ENCODE assay signal across 21 mouse cellular contexts in the genomic region with DNA sequence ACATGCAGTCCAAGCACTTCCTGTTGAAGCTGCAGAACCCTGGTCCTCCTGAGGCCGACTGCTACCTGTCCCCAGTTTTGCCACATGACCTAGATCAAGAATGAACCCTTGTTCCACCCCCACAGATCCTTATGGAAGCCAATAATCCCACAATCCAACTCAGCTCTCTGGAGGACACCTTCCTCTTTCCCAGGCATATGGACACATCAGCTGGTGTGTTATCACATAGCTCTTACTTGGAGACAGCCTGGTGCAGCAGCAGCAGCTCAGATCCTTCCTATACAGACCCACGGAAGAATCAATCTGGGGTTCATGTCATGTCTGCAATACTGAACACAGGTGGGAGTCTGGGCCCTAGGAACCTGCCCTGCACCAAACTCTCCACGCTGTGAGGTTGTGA.
DNase-seq lines count a peak whose midpoint lies in the region; ATAC-seq and TF ChIP-seq lines count a peak whose summit lies in the region.
"Had no signal": no experiment of that assay in that cellular context is flagged by ENCODE, and none has a peak within 500 bp of the region (broad histone marks: within the 10 kb centered on the region; RNA-seq: fewer than 3 reads in every experiment).

No protein-coding gene starts in this region.

- TF ChIP-seq CTCF in left cerebral cortex, adult 2 months (IDR thresholded peaks at IDR 0.05): no peak
- TF ChIP-seq CTCF in cortical plate, adult 2 months (IDR thresholded peaks at IDR 0.05; ENCODE audit: extremely low read depth, insufficient read depth, low read length): no peak

- no peak overlapping the region for H3K4me2 ChIP-seq in hindbrain, embryonic 14.5 days (replicated peaks)
- H3K4me2 ChIP-seq in hindbrain, embryonic 11.5 days (replicated peaks; ENCODE audit: low read depth, low read length): no peak overlapping the region
- H3K4me2 ChIP-seq: embryonic facial prominence, embryonic 12.5 days; heart, embryonic 12.5 days had no signal

- H3K27me3 ChIP-seq in hindbrain, embryonic 14.5 days (ENCODE audit: control insufficient read depth, insufficient read depth, low read length): no peaks in the 10 kb centered on the region
- H3K27me3 ChIP-seq in hindbrain, embryonic 11.5 days (ENCODE audit: control insufficient read depth, insufficient read depth, low read length): no peaks in the 10 kb centered on the region
- H3K27me3 ChIP-seq: embryonic facial prominence, embryonic 12.5 days; heart, embryonic 12.5 days had no signal

- ATAC-seq in hindbrain, embryonic 14.5 days (ENCODE audit: low FRiP score): no peak
- no peak for ATAC-seq in hindbrain, embryonic 11.5 days (ENCODE audit: low FRiP score)
- ATAC-seq: CD4-positive, CD25-positive, alpha-beta regulatory T cell, adult 4 months; hindbrain, embryonic 16.5 days; inflammation-experienced regulatory T-cells, adult 6 months had no signal

- WGBS in hindbrain, embryonic 14.5 days: 89% methylated on average over 3 of the region's 3 CpGs
- 84% methylated on average over 3 of the region's 3 CpGs for WGBS in hindbrain, embryonic 11.5 days

- DNase-seq in hindbrain, embryonic 14.5 days (ENCODE audit: low spot score): no peak
- no peak for DNase-seq in hindbrain, embryonic 11.5 days (ENCODE audit: low spot score)
- no peak for DNase-seq in left cerebral cortex, adult 2 months (ENCODE audit: extremely low spot score in 1 of 2, low spot score in 2 of 2)
- DNase-seq in left cerebral cortex, adult 11 months (ENCODE audit: low spot score): no peak
- DNase-seq in brain, adult 2 months (ENCODE audit: low read depth, low spot score): peak; percentile 73
- no peak for DNase-seq in B cell, adult 2 months
- DNase-seq: adrenal gland, adult 8-10 months; adrenal gland, postnatal 36 days; cerebellum, adult 11 months; cerebellum, adult 8-10 months; cerebellum, postnatal 14 days; gastrocnemius, postnatal 14 days; heart, adult 2 months had no signal

- TF ChIP-seq POLR2A in cortical plate, adult 2 months (IDR thresholded peaks at IDR 0.05; ENCODE audit: extremely low read depth, insufficient read depth, low read length): no peak

- intact Hi-C loops in left cerebral cortex, adult 2 months (cut with DNase I): no loop called here

- 0 out of 2 replicates have a peak, but pooled peaks cover 3% of the 10 kb centered on the region for H3K9me3 ChIP-seq in hindbrain, embryonic 14.5 days (ENCODE audit: control insufficient read depth, low read length)
- H3K9me3 ChIP-seq in hindbrain, embryonic 11.5 days (ENCODE audit: control insufficient read depth, low read length): no peaks in the 10 kb centered on the region
- H3K9me3 ChIP-seq: embryonic facial prominence, embryonic 12.5 days; hindbrain, embryonic 10.5 days had no signal

- no peaks in the 10 kb centered on the region for H3K36me3 ChIP-seq in hindbrain, embryonic 14.5 days (replicated peaks; ENCODE audit: control insufficient read depth, insufficient read depth)
- no peaks in the 10 kb centered on the region for H3K36me3 ChIP-seq in hindbrain, embryonic 11.5 days (ENCODE audit: control insufficient read depth, insufficient read depth, low read length)
- H3K36me3 ChIP-seq: embryonic facial prominence, embryonic 12.5 days; G1E; heart, embryonic 12.5 days; hindbrain, embryonic 10.5 days had no signal

- 0 out of 2 replicates have a peak overlapping the region, but pooled peaks have one; percentile 11 for H3K27ac ChIP-seq in hindbrain, embryonic 14.5 days
- H3K27ac ChIP-seq in hindbrain, embryonic 11.5 days (ENCODE audit: low read depth, low read length): no peak overlapping the region
- peak overlapping the region; percentile 69 for H3K27ac ChIP-seq in left cerebral cortex, adult 2 months
- 0 out of 2 replicates have a peak overlapping the region, but pooled peaks have one; percentile 4 for H3K27ac ChIP-seq in cortical plate, adult 2 months (ENCODE audit: insufficient read depth, low read length)
- H3K27ac ChIP-seq: embryonic facial prominence, embryonic 12.5 days; heart, adult 2 months; hindbrain, embryonic 10.5 days had no signal

- no peak overlapping the region for H3K4me3 ChIP-seq in hindbrain, embryonic 14.5 days (replicated peaks; ENCODE audit: low read length)
- no peak overlapping the region for H3K4me3 ChIP-seq in hindbrain, embryonic 11.5 days (ENCODE audit: low read depth, low read length)
- H3K4me3 ChIP-seq in left cerebral cortex, adult 2 months: no peak overlapping the region
- no peak overlapping the region for H3K4me3 ChIP-seq in cortical plate, adult 2 months (ENCODE audit: insufficient read depth, low read length)
- H3K4me3 ChIP-seq: embryonic facial prominence, embryonic 12.5 days; heart, adult 2 months; heart, embryonic 12.5 days; hindbrain, embryonic 10.5 days had no signal

- H3K4me1 ChIP-seq in hindbrain, embryonic 14.5 days (replicated peaks; ENCODE audit: control insufficient read depth, insufficient read depth, low read length): peaks cover 2% of the 10 kb centered on the region; the same call in 1 of the 2 replicates
- H3K4me1 ChIP-seq in hindbrain, embryonic 11.5 days (replicated peaks; ENCODE audit: control insufficient read depth, insufficient read depth, low read length): no peaks in the 10 kb centered on the region
- H3K4me1 ChIP-seq in cortical plate, adult 2 months (ENCODE audit: control insufficient read depth, insufficient read depth, low read length): peaks cover 3% of the 10 kb centered on the region
- H3K4me1 ChIP-seq: heart, embryonic 12.5 days had no signal

- H3K9ac ChIP-seq in hindbrain, embryonic 14.5 days: no peak overlapping the region
- no peak overlapping the region for H3K9ac ChIP-seq in hindbrain, embryonic 11.5 days (ENCODE audit: low read depth, low read length)
- H3K9ac ChIP-seq: embryonic facial prominence, embryonic 12.5 days; heart, embryonic 12.5 days had no signal
